Mouse (Mus musculus) spleen, adult 2 months (tissue): Measurements from ENCODE around the gene P2ry2.

Experiments
- CTCF ChIP-seq: fragments of 200-500 bp; IDR thresholded peaks from 2 replicates; pipeline ENCODE4 v1.5.1; 2011; ENCODE audit warnings: mild to moderate bottlenecking, inconsistent platforms; ENCODE audit not compliant: insufficient read depth, insufficient read length, insufficient replicate concordance; ENCODE audit errors: extremely low read depth
- POLR2A ChIP-seq: fragments of 200-500 bp; IDR thresholded peaks from 2 replicates; pipeline ENCODE4 v1.6.1; 2011; ENCODE audit warnings: low read depth, low read length, inconsistent platforms

DNA sequence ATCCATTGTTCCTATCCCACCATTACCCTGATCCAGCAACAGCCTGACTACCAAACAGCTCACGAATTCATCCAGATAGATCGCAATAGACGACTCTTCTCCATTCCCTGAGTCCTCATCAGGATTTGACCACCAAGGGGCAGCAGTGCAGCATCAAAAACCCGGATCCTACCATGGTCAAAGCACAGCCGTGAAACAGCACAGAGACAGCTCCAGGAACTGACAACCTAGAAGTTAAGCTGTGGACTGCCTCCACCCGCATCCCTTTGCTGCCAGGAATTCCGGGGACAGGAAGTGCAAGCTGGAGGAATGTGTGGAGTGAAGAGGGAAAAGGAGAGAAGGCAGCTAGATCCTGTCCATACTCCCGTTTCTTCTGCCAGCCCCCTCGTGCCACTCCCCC is 24.6 kb downstream of the P2ry2 start:
- peak; percentile 61; the same call in 1 of the 2 replicates for TF ChIP-seq CTCF
- no peak for TF ChIP-seq POLR2A
